Mouse (Mus musculus): ENCODE measurements at regions not wholly inside any gene's neighbourhood (a gene's known extent, or its start where the extent isn't known, plus 50 kb on each side); places are given as distances from the start of the nearest gene placed in this dataset.

DNA sequence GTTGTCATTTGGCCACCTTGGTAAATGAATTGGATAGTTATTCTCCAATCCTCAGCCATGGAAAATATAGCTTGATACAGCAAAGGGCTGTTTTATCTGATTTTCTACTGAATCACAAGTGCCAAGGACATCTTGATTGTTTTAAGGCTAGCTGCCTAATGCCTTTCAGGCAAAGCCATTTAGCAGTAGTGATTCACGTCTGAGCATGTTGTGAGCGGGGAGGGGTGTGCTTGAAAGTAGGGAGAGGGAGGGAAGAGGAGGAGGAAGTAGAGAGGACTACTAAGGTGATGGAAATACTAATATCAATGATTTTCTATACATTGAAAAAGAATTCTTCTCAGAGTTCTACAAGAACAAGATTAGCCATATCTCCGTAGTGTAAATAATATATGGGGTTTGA lies 362.9 kb upstream of the 5930422O12Rik start:
- H3K36me3 ChIP-seq: no peaks in the 10 kb centered on the region
- 71% methylated on average over 3 of the region's 3 CpGs for WGBS
- H3K27ac ChIP-seq (replicated peaks): no peak overlapping the region
- H3K4me2 ChIP-seq (replicated peaks): no peak overlapping the region
- H3K4me3 ChIP-seq (replicated peaks): no peak overlapping the region
- no peaks in the 10 kb centered on the region for H3K9me3 ChIP-seq (replicated peaks)
- no peaks in the 10 kb centered on the region for H3K27me3 ChIP-seq
- no peaks in the 10 kb centered on the region for H3K4me1 ChIP-seq
- H3K9ac ChIP-seq: no peak overlapping the region
- ATAC-seq (ENCODE audit: insufficient number of reproducible peaks, low FRiP score, low TSS enrichment, low read depth): no peak

DNA sequence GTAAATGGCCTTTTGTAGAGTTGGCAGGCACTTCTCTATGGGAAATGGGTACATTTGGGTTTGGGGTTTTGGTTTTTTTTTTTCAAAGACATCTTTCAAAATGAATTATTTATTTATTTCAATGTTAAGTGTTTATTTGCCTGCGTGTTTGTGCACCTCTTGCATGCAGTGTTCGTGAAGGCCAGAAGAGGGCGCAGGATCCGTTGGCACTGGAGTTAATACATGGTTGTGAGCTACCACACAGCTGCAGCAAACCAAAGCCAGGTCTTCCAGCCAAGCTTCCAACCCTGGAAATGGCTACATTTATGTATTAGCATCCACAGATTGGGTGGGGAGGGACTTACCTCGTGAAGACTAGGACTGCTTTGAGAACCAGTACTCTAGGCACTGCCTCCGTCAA lies 362.3 kb upstream of the 5930422O12Rik start:
- 83% methylated on average over 6 of the region's 6 CpGs for WGBS
- H3K27me3 ChIP-seq: no peaks in the 10 kb centered on the region

DNA sequence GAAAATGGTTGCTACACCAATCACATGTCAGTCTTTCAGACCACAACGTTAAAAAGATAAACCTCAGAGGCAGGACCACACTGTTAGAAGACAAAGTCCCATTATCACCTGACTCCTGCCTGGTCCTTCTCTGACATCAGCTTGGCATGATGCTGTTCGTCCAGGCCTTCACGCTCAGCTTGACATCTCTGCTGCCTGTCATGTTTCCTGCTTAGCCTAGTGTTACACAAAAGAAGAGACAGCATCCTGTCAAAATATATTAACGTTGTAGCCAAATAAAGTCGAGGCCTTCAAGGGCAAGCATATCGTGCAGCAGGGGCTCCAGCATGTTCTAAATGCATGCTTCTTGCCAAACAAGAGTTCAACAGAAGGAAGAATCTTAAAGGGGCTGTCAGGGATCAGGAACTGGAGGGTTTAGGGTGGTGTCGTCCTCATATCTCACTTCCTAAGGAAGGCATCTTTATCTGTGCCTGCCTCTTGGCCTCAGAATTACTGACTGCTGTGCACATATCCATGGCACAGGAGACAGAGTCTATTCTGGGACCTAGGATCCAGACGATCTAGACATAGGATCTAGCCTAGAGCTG lies 361.0 kb upstream of the 5930422O12Rik start:
- 61% methylated on average over 8 of the region's 8 CpGs for WGBS
- no peak overlapping the region for H3K4me2 ChIP-seq (replicated peaks)
- no peak overlapping the region for H3K27ac ChIP-seq (replicated peaks)
- ATAC-seq (ENCODE audit: insufficient number of reproducible peaks, low FRiP score, low TSS enrichment, low read depth): no peak
- no peaks in the 10 kb centered on the region for H3K9me3 ChIP-seq (replicated peaks)
- H3K9ac ChIP-seq: no peak overlapping the region
- no peaks in the 10 kb centered on the region for H3K36me3 ChIP-seq
- H3K27me3 ChIP-seq: no peaks in the 10 kb centered on the region
- no peak overlapping the region for H3K4me3 ChIP-seq (replicated peaks)
- H3K4me1 ChIP-seq: no peaks in the 10 kb centered on the region

More for the DNA sequence above, 362.3 kb upstream of the 5930422O12Rik start:
- no peak for ATAC-seq (ENCODE audit: insufficient number of reproducible peaks, low FRiP score, low TSS enrichment, low read depth)
- H3K4me3 ChIP-seq (replicated peaks): no peak overlapping the region
- no peak overlapping the region for H3K27ac ChIP-seq (replicated peaks)
- H3K4me2 ChIP-seq (replicated peaks): no peak overlapping the region
- H3K9ac ChIP-seq: no peak overlapping the region
- no peaks in the 10 kb centered on the region for H3K4me1 ChIP-seq
- no peaks in the 10 kb centered on the region for H3K36me3 ChIP-seq
- H3K9me3 ChIP-seq (replicated peaks): no peaks in the 10 kb centered on the region

DNA sequence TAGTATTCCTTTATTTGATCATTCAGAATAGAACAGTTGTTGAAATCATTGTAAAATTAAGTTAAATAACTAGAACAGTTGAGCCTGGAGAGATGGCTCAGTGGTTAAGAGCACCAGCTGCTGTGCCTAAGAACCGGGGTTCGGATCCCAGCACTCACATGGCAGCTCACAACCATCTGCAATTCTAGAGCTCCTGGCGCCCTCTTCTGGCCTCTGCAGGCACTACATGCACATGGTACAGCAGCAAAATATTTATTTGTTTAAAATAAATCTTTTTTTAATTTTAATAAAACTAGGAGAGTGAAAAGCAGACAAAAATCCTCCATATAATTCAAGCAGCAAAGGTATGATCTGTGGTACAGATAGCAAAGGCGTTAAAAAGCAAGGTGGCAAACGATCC lies 360.0 kb upstream of the 5930422O12Rik start:
- Histone ChIP-seq H3K9me3 (replicated peaks) (no peaks in the 10 kb centered on the region), H3K27ac (replicated peaks) (no peak overlapping the region), H3K9ac (no peak overlapping the region), H3K4me2 (replicated peaks) (no peak overlapping the region), H3K36me3 (no peaks in the 10 kb centered on the region), H3K4me3 (replicated peaks) (no peak overlapping the region), H3K4me1 (no peaks in the 10 kb centered on the region), H3K27me3 (no peaks in the 10 kb centered on the region)
- 87% methylated on average over 5 of the region's 5 CpGs for WGBS
- no peak for ATAC-seq (ENCODE audit: insufficient number of reproducible peaks, low FRiP score, low TSS enrichment, low read depth)

DNA sequence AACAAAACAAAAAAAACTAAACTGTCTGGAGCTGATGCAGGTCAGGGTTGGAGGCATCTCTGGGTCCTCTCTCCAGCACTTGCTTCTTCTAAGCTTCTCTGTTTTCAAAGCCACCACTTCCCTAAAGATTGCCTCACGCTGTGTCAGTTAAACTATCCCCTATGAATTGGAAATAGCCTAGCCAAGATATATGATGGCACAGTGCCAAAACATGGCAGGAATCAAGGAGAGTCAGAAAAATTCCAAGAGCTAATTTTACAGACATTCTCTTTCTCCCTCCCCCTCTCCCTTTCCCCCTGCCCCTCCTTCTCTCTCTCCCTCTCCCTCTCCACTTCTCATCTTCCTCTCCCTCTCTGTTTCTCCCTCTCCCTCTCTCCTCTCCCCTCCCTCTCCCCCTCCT lies 353.3 kb upstream of the 5930422O12Rik start:
- Histone ChIP-seq H3K27ac (replicated peaks) (no peak overlapping the region), H3K27me3 (no peaks in the 10 kb centered on the region), H3K9me3 (replicated peaks) (no peaks in the 10 kb centered on the region), H3K4me3 (replicated peaks) (no peak overlapping the region), H3K4me1 (no peaks in the 10 kb centered on the region), H3K36me3 (no peaks in the 10 kb centered on the region), H3K9ac (no peak overlapping the region), H3K4me2 (replicated peaks) (no peak overlapping the region)
- WGBS: 7% methylated on average over 1 of the region's 1 CpGs
- ATAC-seq (ENCODE audit: insufficient number of reproducible peaks, low FRiP score, low TSS enrichment, low read depth): no peak

DNA sequence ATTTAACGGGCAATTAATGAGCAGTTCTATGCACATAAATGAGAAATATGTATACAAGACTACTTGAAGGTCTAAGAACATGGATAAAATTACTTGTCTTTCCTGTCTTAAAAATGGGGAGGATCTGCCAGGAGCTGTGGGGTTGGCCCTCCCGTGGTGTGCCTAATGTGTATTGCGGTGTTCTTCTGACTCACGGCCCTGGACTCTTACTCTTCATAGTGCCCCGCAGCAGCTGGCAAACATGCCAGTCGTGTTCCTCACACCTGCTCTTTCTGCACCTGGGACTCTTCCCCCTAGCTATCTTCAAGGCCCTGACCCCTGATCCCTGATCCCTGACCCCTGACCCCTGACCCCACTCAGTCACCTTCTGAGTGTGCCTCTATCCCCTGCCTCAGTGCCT lies 352.3 kb upstream of the 5930422O12Rik start:
- Histone ChIP-seq H3K4me3 (replicated peaks) (no peak overlapping the region), H3K27me3 (no peaks in the 10 kb centered on the region), H3K9me3 (replicated peaks) (no peaks in the 10 kb centered on the region), H3K9ac (no peak overlapping the region), H3K4me1 (no peaks in the 10 kb centered on the region), H3K36me3 (no peaks in the 10 kb centered on the region), H3K4me2 (replicated peaks) (no peak overlapping the region), H3K27ac (replicated peaks) (no peak overlapping the region)
- 62% methylated on average over 6 of the region's 6 CpGs for WGBS
- ATAC-seq (ENCODE audit: insufficient number of reproducible peaks, low FRiP score, low TSS enrichment, low read depth): no peak

DNA sequence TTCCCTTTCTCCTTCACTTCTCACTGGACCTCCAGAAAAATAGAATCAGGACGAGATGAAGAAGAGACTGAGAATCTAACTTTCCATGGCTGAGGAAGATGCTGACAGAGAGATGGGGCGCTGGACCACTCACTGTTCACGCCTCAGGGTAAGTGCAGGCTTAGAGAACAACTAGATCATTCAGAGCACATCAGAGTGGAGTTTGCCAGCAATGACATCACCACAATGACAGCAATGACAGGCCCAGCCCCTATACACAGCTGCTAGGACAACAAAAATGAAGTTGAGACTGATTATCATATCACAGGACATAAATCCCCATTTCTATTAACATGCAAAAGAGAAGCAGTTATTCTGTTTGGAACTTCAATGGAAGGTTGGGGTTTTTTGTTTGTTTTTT lies 350.4 kb upstream of the 5930422O12Rik start:
- Histone ChIP-seq H3K9me3 (replicated peaks) (no peaks in the 10 kb centered on the region), H3K27me3 (no peaks in the 10 kb centered on the region), H3K9ac (no peak overlapping the region), H3K36me3 (no peaks in the 10 kb centered on the region), H3K4me1 (no peaks in the 10 kb centered on the region), H3K27ac (replicated peaks) (no peak overlapping the region), H3K4me3 (replicated peaks) (no peak overlapping the region), H3K4me2 (replicated peaks) (no peak overlapping the region)
- no peak for ATAC-seq (ENCODE audit: insufficient number of reproducible peaks, low FRiP score, low TSS enrichment, low read depth)
- WGBS: 44% methylated on average over 3 of the region's 3 CpGs

DNA sequence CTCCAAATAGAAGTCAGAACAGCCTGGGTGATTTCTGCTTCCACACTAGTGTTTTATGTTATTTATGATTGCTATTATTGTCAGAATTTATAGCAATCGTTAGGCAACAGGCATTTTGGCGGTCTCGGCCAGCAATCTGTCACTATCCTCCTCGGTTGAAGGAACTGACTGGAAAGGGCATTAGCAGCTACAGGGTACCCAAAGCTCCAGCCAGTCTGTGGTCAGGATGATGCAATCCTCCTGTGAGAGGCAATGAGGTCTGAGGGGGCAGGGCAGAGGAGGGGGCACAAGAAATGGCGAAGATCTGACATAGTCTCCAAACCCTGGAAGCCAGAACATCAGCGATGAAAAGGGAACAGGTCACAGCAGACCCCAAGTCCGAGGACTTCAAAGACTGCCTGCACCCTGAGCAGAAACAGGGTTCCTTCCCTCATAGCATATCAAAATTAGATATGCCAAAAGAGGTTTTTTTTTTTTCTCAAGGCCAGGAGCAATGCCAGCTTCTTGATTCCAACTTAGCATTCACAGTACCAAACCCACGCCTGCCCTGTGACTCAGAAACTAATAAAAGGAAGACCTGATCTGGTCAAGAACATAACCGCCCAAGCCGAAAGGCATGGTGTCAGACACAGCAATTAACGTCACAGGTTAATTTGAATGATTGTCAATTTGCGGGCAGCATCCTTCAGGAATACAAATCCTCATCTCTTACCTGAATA lies 348.5 kb upstream of the 5930422O12Rik start:
- no peaks in the 10 kb centered on the region for H3K4me1 ChIP-seq
- WGBS: 77% methylated on average over 12 of the region's 12 CpGs

DNA sequence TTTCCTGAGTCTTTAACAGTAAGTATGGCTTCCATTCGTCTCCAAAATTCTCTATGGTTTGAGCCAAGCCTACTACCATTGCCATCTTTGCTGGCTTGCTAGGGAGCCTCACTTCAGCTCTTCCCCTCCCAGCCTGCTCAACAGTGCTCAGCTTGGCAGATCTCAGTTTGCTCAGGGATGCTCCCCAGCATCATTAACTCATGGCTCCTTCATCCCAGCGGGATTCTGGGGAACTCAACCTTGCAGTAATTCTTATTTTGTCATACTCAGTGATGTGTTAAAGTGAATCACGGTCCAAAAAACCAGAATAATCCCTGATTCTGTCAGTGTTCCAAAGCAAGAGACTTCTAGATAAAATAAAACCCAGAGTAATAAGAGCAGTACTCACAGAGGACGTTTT lies 346.6 kb upstream of the 5930422O12Rik start:
- H3K36me3 ChIP-seq: no peaks in the 10 kb centered on the region
- no peaks in the 10 kb centered on the region for H3K4me1 ChIP-seq
- H3K4me2 ChIP-seq (replicated peaks): no peak overlapping the region
- no peak for ATAC-seq (ENCODE audit: insufficient number of reproducible peaks, low FRiP score, low TSS enrichment, low read depth)
- no peak overlapping the region for H3K27ac ChIP-seq (replicated peaks)
- no peak overlapping the region for H3K4me3 ChIP-seq (replicated peaks)
- no peaks in the 10 kb centered on the region for H3K27me3 ChIP-seq
- H3K9me3 ChIP-seq (replicated peaks): no peaks in the 10 kb centered on the region
- no peak overlapping the region for H3K9ac ChIP-seq
- 80% methylated on average over 4 of the region's 4 CpGs for WGBS

More for the DNA sequence above, 348.5 kb upstream of the 5930422O12Rik start:
- Histone ChIP-seq H3K9me3 (replicated peaks) (no peaks in the 10 kb centered on the region), H3K4me2 (replicated peaks) (no peak overlapping the region), H3K4me3 (replicated peaks) (no peak overlapping the region), H3K9ac (no peak overlapping the region), H3K27me3 (no peaks in the 10 kb centered on the region), H3K36me3 (no peaks in the 10 kb centered on the region), H3K27ac (replicated peaks) (no peak overlapping the region)
- ATAC-seq (ENCODE audit: insufficient number of reproducible peaks, low FRiP score, low TSS enrichment, low read depth): no peak

DNA sequence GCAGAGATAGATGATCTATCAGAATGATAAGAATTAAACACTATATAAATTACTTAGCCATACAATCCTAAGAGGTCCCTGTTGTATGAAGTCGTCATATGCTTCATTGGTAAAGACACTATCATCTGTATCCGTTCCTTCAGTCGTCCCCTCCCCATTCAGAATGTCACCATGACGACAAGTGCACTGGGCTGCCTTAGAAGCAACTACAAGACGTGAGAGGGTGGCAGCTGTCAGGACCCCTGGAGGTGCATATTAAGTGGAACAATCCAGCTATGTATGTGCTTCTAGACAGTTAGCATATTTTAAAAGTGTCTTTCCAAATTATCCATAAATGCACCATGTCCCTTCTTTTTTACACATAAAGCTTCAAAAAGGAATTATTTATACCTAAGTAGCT lies 343.0 kb upstream of the 5930422O12Rik start:
- H3K4me3 ChIP-seq (replicated peaks): no peak overlapping the region
- no peak overlapping the region for H3K9ac ChIP-seq
- H3K36me3 ChIP-seq: no peaks in the 10 kb centered on the region
- ATAC-seq (ENCODE audit: insufficient number of reproducible peaks, low FRiP score, low TSS enrichment, low read depth): no peak
- WGBS: 58% methylated on average over 5 of the region's 5 CpGs
- H3K4me2 ChIP-seq (replicated peaks): no peak overlapping the region
- no peak overlapping the region for H3K27ac ChIP-seq (replicated peaks)
- H3K27me3 ChIP-seq: no peaks in the 10 kb centered on the region
- no peaks in the 10 kb centered on the region for H3K9me3 ChIP-seq (replicated peaks)
- H3K4me1 ChIP-seq: no peaks in the 10 kb centered on the region

DNA sequence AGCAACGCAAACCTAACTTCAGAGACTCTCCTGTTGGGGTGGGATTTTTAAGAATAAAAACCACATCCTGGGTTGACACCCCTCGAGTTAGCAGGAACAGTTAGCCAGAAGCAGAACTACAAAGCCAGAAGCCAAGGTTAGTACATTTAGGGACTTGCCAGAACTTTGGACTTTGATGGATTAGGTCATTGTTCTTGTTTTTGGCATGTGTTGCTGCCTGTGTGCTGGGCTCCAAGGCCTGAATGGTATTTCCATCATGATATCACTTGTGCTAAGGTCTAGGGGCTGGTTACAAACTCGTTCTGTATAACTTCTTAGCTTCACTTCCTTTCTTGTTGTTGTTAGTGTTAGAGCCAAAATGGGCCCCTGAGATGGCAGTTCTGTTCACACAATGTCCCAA lies 338.8 kb upstream of the 5930422O12Rik start:
- no peak overlapping the region for H3K4me3 ChIP-seq (replicated peaks)
- H3K9ac ChIP-seq: no peak overlapping the region
- H3K36me3 ChIP-seq: no peaks in the 10 kb centered on the region
- H3K27me3 ChIP-seq: no peaks in the 10 kb centered on the region
- no peak overlapping the region for H3K27ac ChIP-seq (replicated peaks)
- no peak overlapping the region for H3K4me2 ChIP-seq (replicated peaks)
- H3K9me3 ChIP-seq (replicated peaks): no peaks in the 10 kb centered on the region
- H3K4me1 ChIP-seq: no peaks in the 10 kb centered on the region
- no peak for ATAC-seq (ENCODE audit: insufficient number of reproducible peaks, low FRiP score, low TSS enrichment, low read depth)
- 62% methylated on average over 3 of the region's 3 CpGs for WGBS

DNA sequence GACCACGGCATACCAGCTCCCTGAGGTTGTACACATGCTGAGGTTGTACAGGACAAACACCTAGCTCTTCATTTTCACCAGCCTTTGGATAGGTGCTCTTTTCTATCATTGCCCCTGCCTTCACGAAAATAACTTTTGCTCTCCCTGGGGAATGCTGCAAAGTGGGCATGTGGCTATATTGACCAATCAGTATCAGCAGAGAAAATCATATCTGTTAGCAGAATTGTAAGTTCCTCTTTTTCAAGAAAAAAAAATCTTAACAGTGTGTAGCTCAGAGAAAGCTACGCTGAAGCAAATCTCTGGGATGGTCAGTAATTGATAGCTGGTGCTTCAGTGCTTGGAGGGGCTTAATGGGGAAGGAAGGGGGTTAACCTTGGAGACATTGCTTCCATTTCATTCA lies 319.6 kb upstream of the 5930422O12Rik start:
- no peak overlapping the region for H3K4me2 ChIP-seq (replicated peaks)
- no peaks in the 10 kb centered on the region for H3K36me3 ChIP-seq
- no peaks in the 10 kb centered on the region for H3K4me1 ChIP-seq
- 83% methylated on average over 3 of the region's 3 CpGs for WGBS
- no peaks in the 10 kb centered on the region for H3K9me3 ChIP-seq (replicated peaks)
- H3K9ac ChIP-seq: no peak overlapping the region
- H3K4me3 ChIP-seq (replicated peaks): no peak overlapping the region
- ATAC-seq (ENCODE audit: insufficient number of reproducible peaks, low FRiP score, low TSS enrichment, low read depth): no peak
- H3K27ac ChIP-seq (replicated peaks): no peak overlapping the region
- no peaks in the 10 kb centered on the region for H3K27me3 ChIP-seq
